8 mouse cellular contexts compared by ENCODE assay signal in genomic region chr7:46638889-46639691, GRCm38 (mm10). TPM values are rescaled to one million over a fixed set of nuclear protein-coding genes. Genes with fewer than 3 reads are reported as not detected.
DNase-seq lines count a peak whose midpoint lies in the region; ATAC-seq and TF ChIP-seq lines count a peak whose summit lies in the region.

No protein-coding gene starts in this region.

- peak overlapping the region; percentile 92 for H3K4me2 ChIP-seq in limb, embryonic 11.5 days (ENCODE audit: low read depth, severe bottlenecking)
- H3K4me2 ChIP-seq in neural tube, embryonic 15.5 days, result peak overlapping the region; percentile 92

- H3K9me3 ChIP-seq in megakaryocyte, embryonic 14.5 days, result no peaks in the 10 kb centered on the region
- no peaks in the 10 kb centered on the region for H3K9me3 ChIP-seq in limb, embryonic 11.5 days (ENCODE audit: control insufficient read depth, low read length)
- no peaks in the 10 kb centered on the region for H3K9me3 ChIP-seq in neural tube, embryonic 15.5 days (replicated peaks)

- TF ChIP-seq CTCF in cerebellum, adult 2 months (IDR thresholded peaks at IDR 0.05; ENCODE audit: borderline replicate concordance, insufficient read depth, low read depth, low read length), result no peak
- TF ChIP-seq CTCF in embryonic fibroblast, embryonic 13.5 days (IDR thresholded peaks at IDR 0.05; ENCODE audit: borderline replicate concordance, insufficient read depth, low read length), result no peak

- ATAC-seq in megakaryocyte, adult 5-6 weeks (ENCODE audit: poor library complexity, severe bottlenecking), result no peak
- peak; percentile 75 for ATAC-seq in limb, embryonic 11.5 days (ENCODE audit: insufficient number of reproducible peaks, low FRiP score, low TSS enrichment, low read depth)
- peak; percentile 56 for ATAC-seq in neural tube, embryonic 15.5 days (ENCODE audit: low FRiP score)

- TF ChIP-seq POLR2A in cerebellum, adult 2 months (IDR thresholded peaks at IDR 0.05; ENCODE audit: borderline replicate concordance, insufficient read depth, low read length), result no peak
- TF ChIP-seq POLR2A in embryonic fibroblast, embryonic 13.5 days (IDR thresholded peaks at IDR 0.05; ENCODE audit: low read depth, low read length), result no peak

- H3K9ac ChIP-seq in limb, embryonic 11.5 days (ENCODE audit: low read length), result peak overlapping the region; percentile 71
- H3K9ac ChIP-seq in neural tube, embryonic 15.5 days (replicated peaks), result peak overlapping the region; percentile 72

- no peaks in the 10 kb centered on the region for H3K27me3 ChIP-seq in cerebellum, adult 2 months (ENCODE audit: control insufficient read depth, insufficient read depth, low read length)
- peaks cover 27% of the 10 kb centered on the region for H3K27me3 ChIP-seq in megakaryocyte, embryonic 14.5 days (replicated peaks)
- H3K27me3 ChIP-seq in limb, embryonic 11.5 days (ENCODE audit: control insufficient read depth, insufficient read depth, low read length), result no peaks in the 10 kb centered on the region
- 0 out of 2 replicates have a peak, but pooled peaks cover 2% of the 10 kb centered on the region for H3K27me3 ChIP-seq in neural tube, embryonic 15.5 days (replicated peaks)

- peak overlapping the region; percentile 96 for H3K4me3 ChIP-seq in cerebellum, adult 2 months (replicated peaks; ENCODE audit: insufficient read depth, low read depth, low read length)
- H3K4me3 ChIP-seq in megakaryocyte, embryonic 14.5 days (replicated peaks), result peak overlapping the region; percentile 95
- H3K4me3 ChIP-seq in embryonic fibroblast, embryonic 13.5 days (ENCODE audit: insufficient read depth, low read length), result peak overlapping the region; percentile 68
- peak overlapping the region; percentile 67 for H3K4me3 ChIP-seq in limb, embryonic 11.5 days (ENCODE audit: low read depth, low read length)
- H3K4me3 ChIP-seq in neural tube, embryonic 15.5 days (replicated peaks), result peak overlapping the region; percentile 64

- peak in 1 of 2 experiments; percentile 67 for DNase-seq in cerebellum, adult 2 months
- DNase-seq in cerebellum, postnatal 4 days (ENCODE audit: low spot score in 2 of 2), result no peak
- no peak for DNase-seq in limb, embryonic 11.5 days (ENCODE audit: low spot score)
- DNase-seq in ovary, adult 18-20 months (ENCODE audit: low spot score), result no peak

- WGBS in cerebellum, adult 2 months, result 3% methylated on average over 32 of the region's 32 CpGs
- 13% methylated on average over 32 of the region's 32 CpGs for WGBS in limb, embryonic 11.5 days
- 6% methylated on average over 31 of the region's 32 CpGs for WGBS in neural tube, embryonic 15.5 days

- H3K4me1 ChIP-seq in cerebellum, adult 2 months (ENCODE audit: control insufficient read depth, insufficient read depth, low read length), result peaks cover 19% of the 10 kb centered on the region
- peaks cover 37% of the 10 kb centered on the region for H3K4me1 ChIP-seq in megakaryocyte, embryonic 14.5 days
- no peaks in the 10 kb centered on the region for H3K4me1 ChIP-seq in embryonic fibroblast, embryonic 13.5 days (ENCODE audit: control insufficient read depth, insufficient read depth, low read length)
- peaks cover 6% of the 10 kb centered on the region; the same call in 1 of the 2 replicates for H3K4me1 ChIP-seq in limb, embryonic 11.5 days (ENCODE audit: control insufficient read depth, insufficient read depth, low read length)
- peaks cover 30% of the 10 kb centered on the region for H3K4me1 ChIP-seq in neural tube, embryonic 15.5 days

- H3K36me3 ChIP-seq in megakaryocyte, embryonic 14.5 days (replicated peaks; ENCODE audit: low read length), result peaks cover 12% of the 10 kb centered on the region
- no peaks in the 10 kb centered on the region for H3K36me3 ChIP-seq in limb, embryonic 11.5 days (ENCODE audit: control insufficient read depth, insufficient read depth, low read length)
- 0 out of 2 replicates have a peak, but pooled peaks cover 10% of the 10 kb centered on the region for H3K36me3 ChIP-seq in neural tube, embryonic 15.5 days

- peak overlapping the region; percentile 65 for H3K27ac ChIP-seq in cerebellum, adult 2 months (ENCODE audit: insufficient read depth, low read length)
- no peak overlapping the region for H3K27ac ChIP-seq in embryonic fibroblast, embryonic 13.5 days (ENCODE audit: insufficient read depth, low read length)
- no peak overlapping the region for H3K27ac ChIP-seq in limb, embryonic 11.5 days (replicated peaks; ENCODE audit: low read depth, low read length)
- H3K27ac ChIP-seq in neural tube, embryonic 15.5 days (replicated peaks), result peak overlapping the region; percentile 83

RNA-seq across cellular contexts. Expression of gene Sergef, which starts 0.5 kb away (rescaled TPM):
- polyA plus RNA-seq in cerebellum, adult 2 months (2012; rRNA removed), result 38.7 and 41.1 TPM in 2 replicates
- polyA plus RNA-seq in megakaryocyte, embryonic 14.5 days (2012; ENCODE audit: insufficient read depth, low replicate concordance), result 2.4 TPM in 1 of 2 replicates, not detected in the other
- 4.1 and 8.3 TPM in 2 replicates for total RNA-seq in megakaryocyte, adult 5-6 weeks (2015)
- total RNA-seq in megakaryocyte, adult 5-6 weeks (2017), result 8.3 and 9.3 TPM in 2 replicates
- polyA plus RNA-seq in embryonic fibroblast, embryonic 13.5 days (2011; ENCODE audit: insufficient read length, low read depth, missing spikeins), result 6.3 and 7.1 TPM in 2 replicates
- polyA plus RNA-seq in limb, embryonic 11.5 days (2014; fragmentation: Nextera tagmentation; extraction: Ambion mirVana), result 11.1 and 13.2 TPM in 2 replicates
- 42.3 and 49.1 TPM in 2 replicates for polyA plus RNA-seq in neural tube, embryonic 15.5 days (2015; fragmentation: Nextera tagmentation; extraction: Ambion mirVana)

RNA-seq across cellular contexts. Expression of gene Tph1, which starts 33.2 kb away (rescaled TPM):
- 0.10 TPM in 1 of 2 replicates, not detected in the other for polyA plus RNA-seq in cerebellum, adult 2 months (2012; rRNA removed)
- 0.11 TPM in 1 of 2 replicates, not detected in the other for polyA plus RNA-seq in megakaryocyte, embryonic 14.5 days (2012; ENCODE audit: insufficient read depth, low replicate concordance)
- total RNA-seq in megakaryocyte, adult 5-6 weeks (2015), result not detected in 2 replicates
- not detected in 2 replicates for total RNA-seq in megakaryocyte, adult 5-6 weeks (2017)
- 0.63 TPM in 1 of 2 replicates, not detected in the other for polyA plus RNA-seq in embryonic fibroblast, embryonic 13.5 days (2011; ENCODE audit: insufficient read length, low read depth, missing spikeins)
- polyA plus RNA-seq in limb, embryonic 11.5 days (2014; fragmentation: Nextera tagmentation; extraction: Ambion mirVana), result 0.40 TPM in 1 of 2 replicates, not detected in the other
- 0.64 TPM in 1 of 2 replicates, not detected in the other for polyA plus RNA-seq in neural tube, embryonic 15.5 days (2015; fragmentation: Nextera tagmentation; extraction: Ambion mirVana)

Comparison
In these comparisons a context has a peak if more than half of its experiments do, and no peak if none do; other contexts are left out.
1. H3K27ac ChIP-seq: peak in cerebellum, adult 2 months (single experiment) and neural tube, embryonic 15.5 days (single experiment); none in embryonic fibroblast, embryonic 13.5 days (single experiment) and limb, embryonic 11.5 days (single experiment).
2. Peak in every context shown above with its lines, with median percentiles within 50 percentile points of each other: H3K4me3 ChIP-seq.